Mouse (Mus musculus): ENCODE results near the gene Zfp46. TPM values are rescaled to one million over a fixed set of nuclear protein-coding genes. Genes with fewer than 3 reads are reported as not detected.

The Zfp46 gene
- polyA plus RNA-seq, 1 experiment: 1.9 TPM

- TF ChIP-seq GATA1 (IDR thresholded peaks at IDR 0.05; ENCODE audit: borderline replicate concordance, low read length) (no peak), FLI1 (IDR thresholded peaks at IDR 0.05; ENCODE audit: low read length) (no peak)
- H3K9me3 ChIP-seq: no peaks in the 10 kb centered on the region
- H3K4me3 ChIP-seq (replicated peaks): no peak overlapping the region
- peaks cover 82% of the 10 kb centered on the region for H3K36me3 ChIP-seq (replicated peaks; ENCODE audit: low read length)
- no peaks in the 10 kb centered on the region for H3K27me3 ChIP-seq (replicated peaks)
- peaks cover 4% of the 10 kb centered on the region; the same call in 1 of the 2 replicates for H3K4me1 ChIP-seq
These were observed 43.6 kb downstream of the Zfp46 start for GRCm38 (mm10) chr4:136328115-136328514.

GRCm38 (mm10) chr4:136331709-136332108 lies 47.2 kb downstream of the Zfp46 start:
- H3K36me3 ChIP-seq (replicated peaks; ENCODE audit: low read length): peaks cover 90% of the 10 kb centered on the region
- TF ChIP-seq GATA1 (IDR thresholded peaks at IDR 0.05; ENCODE audit: borderline replicate concordance, low read length) (no peak), FLI1 (IDR thresholded peaks at IDR 0.05; ENCODE audit: low read length) (no peak)

DNA sequence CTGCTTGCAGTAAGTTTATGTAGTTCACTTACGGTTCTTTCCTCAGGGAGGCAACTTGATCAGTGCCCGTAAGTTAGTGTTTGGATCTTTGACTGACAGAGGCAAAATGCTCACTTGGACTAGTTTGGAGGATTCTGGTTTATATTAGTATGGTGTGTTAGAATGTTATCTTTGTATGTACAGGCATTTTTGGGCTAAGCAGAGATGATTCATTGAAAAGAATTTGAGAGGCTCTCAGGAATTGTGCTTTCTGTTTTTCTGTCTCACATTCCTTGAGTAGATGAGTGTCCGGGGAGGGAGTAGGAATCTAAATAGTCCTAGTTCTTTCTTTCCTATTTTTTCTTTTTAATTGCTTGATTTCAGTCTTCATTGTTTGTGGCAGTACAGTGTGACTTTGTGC lies 48.7 kb downstream of the Zfp46 start:
- Histone ChIP-seq H3K27me3 (replicated peaks) (no peaks in the 10 kb centered on the region), H3K4me3 (replicated peaks) (no peak overlapping the region), H3K9me3 (no peaks in the 10 kb centered on the region), H3K36me3 (replicated peaks; ENCODE audit: low read length) (peaks cover 90% of the 10 kb centered on the region), H3K4me1 (peaks cover 8% of the 10 kb centered on the region; the same call in 1 of the 2 replicates)
- TF ChIP-seq FLI1 (IDR thresholded peaks at IDR 0.05; ENCODE audit: low read length) (no peak), GATA1 (IDR thresholded peaks at IDR 0.05; ENCODE audit: borderline replicate concordance, low read length) (no peak)

More at GRCm38 (mm10) chr4:136331709-136332108, 47.2 kb downstream of the Zfp46 start:
- H3K4me3 ChIP-seq (replicated peaks): no peak overlapping the region
- H3K4me1 ChIP-seq: peaks cover 11% of the 10 kb centered on the region; the same call in 1 of the 2 replicates
- no peaks in the 10 kb centered on the region for H3K9me3 ChIP-seq
- H3K27me3 ChIP-seq (replicated peaks): no peaks in the 10 kb centered on the region

DNA sequence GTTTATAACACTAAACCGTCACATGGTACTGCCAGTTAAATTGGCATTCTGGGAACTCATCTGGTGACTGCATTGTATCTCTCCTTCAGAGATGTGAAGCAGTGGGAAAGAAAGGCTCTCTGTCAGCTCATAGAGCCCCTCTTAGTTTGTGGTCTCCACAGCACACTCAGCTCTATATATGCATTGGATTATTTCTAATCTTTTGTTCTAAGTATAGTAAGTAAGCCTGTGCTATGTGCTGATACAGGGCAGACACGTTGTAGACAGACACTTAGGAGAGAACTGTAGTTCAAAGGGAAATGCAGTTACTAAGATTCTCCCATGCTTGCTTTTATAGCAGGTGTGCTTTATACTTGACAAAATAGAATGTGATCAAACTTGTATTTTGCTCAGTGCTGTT lies 50.6 kb downstream of the Zfp46 start:
- Histone ChIP-seq H3K27me3 (replicated peaks) (no peaks in the 10 kb centered on the region), H3K4me1 (peaks cover 8% of the 10 kb centered on the region; the same call in 1 of the 2 replicates), H3K9me3 (no peaks in the 10 kb centered on the region), H3K4me3 (replicated peaks) (no peak overlapping the region), H3K36me3 (replicated peaks; ENCODE audit: low read length) (peaks cover 89% of the 10 kb centered on the region)
- TF ChIP-seq FLI1 (IDR thresholded peaks at IDR 0.05; ENCODE audit: low read length) (no peak), GATA1 (IDR thresholded peaks at IDR 0.05; ENCODE audit: borderline replicate concordance, low read length) (no peak)

DNA sequence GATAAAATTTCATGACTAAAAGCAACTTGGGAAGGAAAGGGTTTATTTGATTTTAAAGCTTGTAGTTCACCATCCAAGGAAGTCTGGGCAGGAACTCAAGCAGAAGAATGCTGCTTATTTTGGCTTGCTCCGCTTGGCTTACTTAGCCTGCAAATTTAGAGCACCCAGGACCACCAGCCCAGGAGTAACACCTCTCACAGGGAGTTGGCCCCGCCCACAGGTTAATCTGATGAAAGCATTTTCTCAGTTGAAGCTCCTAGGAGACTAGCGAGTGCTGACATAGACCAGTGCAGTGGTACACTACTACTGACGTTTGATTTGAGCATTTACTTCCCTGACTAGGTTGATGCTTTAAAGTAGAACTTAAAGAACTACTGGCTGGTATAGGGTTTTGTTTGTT lies 52.6 kb downstream of the Zfp46 start:
- peaks cover 83% of the 10 kb centered on the region for H3K36me3 ChIP-seq (replicated peaks; ENCODE audit: low read length)
- no peak for TF ChIP-seq FLI1 (IDR thresholded peaks at IDR 0.05; ENCODE audit: low read length)
- TF ChIP-seq GATA1 (IDR thresholded peaks at IDR 0.05; ENCODE audit: borderline replicate concordance, low read length): no peak
- H3K4me1 ChIP-seq: peaks cover 8% of the 10 kb centered on the region; the same call in 1 of the 2 replicates
- H3K4me3 ChIP-seq (replicated peaks): no peak overlapping the region
- no peaks in the 10 kb centered on the region for H3K27me3 ChIP-seq (replicated peaks)
- no peaks in the 10 kb centered on the region for H3K9me3 ChIP-seq

Other genes with a start within 250 kb of the Zfp46 start
- gene Rpl11, start 231.3 kb upstream of the Zfp46 start, polyA plus RNA-seq (2012; ENCODE audit: insufficient read depth, low replicate concordance): 414 and 1,524 TPM in 2 replicates
- 13.8 TPM in 1 of 2 replicates, not detected in the other for gene Id3, start 141.2 kb upstream of the Zfp46 start, polyA plus RNA-seq (2012; ENCODE audit: insufficient read depth, low replicate concordance)
- gene E2f2, start 112.3 kb upstream of the Zfp46 start, polyA plus RNA-seq (2012; ENCODE audit: insufficient read depth, low replicate concordance): 10.5 and 25.7 TPM in 2 replicates
- not detected in 2 replicates for gene Asap3, start 78.3 kb upstream of the Zfp46 start, polyA plus RNA-seq (2012; ENCODE audit: insufficient read depth, low replicate concordance)
- gene Tcea3, start 37.0 kb upstream of the Zfp46 start, polyA plus RNA-seq (2012; ENCODE audit: insufficient read depth, low replicate concordance): not detected in 2 replicates
- 3.7 and 29.8 TPM in 2 replicates for gene Hnrnpr, start 26.3 kb downstream of the Zfp46 start, polyA plus RNA-seq (2012; ENCODE audit: insufficient read depth, low replicate concordance)
- not detected in 2 replicates for gene Htr1d, start 138.8 kb downstream of the Zfp46 start, polyA plus RNA-seq (2012; ENCODE audit: insufficient read depth, low replicate concordance)
- not detected in 2 replicates for gene 6030445D17Rik, start 177.6 kb downstream of the Zfp46 start, polyA plus RNA-seq (2012; ENCODE audit: insufficient read depth, low replicate concordance)
- 0.11 and 0.22 TPM in 2 replicates for gene Luzp1, start 185.1 kb downstream of the Zfp46 start, polyA plus RNA-seq (2012; ENCODE audit: insufficient read depth, low replicate concordance)